Mouse (Mus musculus): ENCODE data around the gene Plxnc1. TPM values are rescaled to one million over a fixed set of nuclear protein-coding genes. Genes with fewer than 3 reads are reported as not detected.
A peak's percentile ranks its signal among the peaks of the same experiment; 100 is the strongest.

Gene Plxnc1
- total RNA-seq, 2 experiments from 2014 or later, result 58.4 to 67.3 TPM

- intact Hi-C loops (cut with DNase I), result no loop called here
- no peak for DNase-seq
Observed at GRCm38 (mm10) chr10:94793914-94794313, 150.7 kb downstream of the Plxnc1 start.

GRCm38 (mm10) chr10:94789205-94789604 is 155.4 kb downstream of the Plxnc1 start:
- no peak for DNase-seq
- intact Hi-C loops (cut with DNase I), result no loop called here

GRCm38 (mm10) chr10:94780618-94781262 is 163.9 kb downstream of the Plxnc1 start:
- intact Hi-C loops (cut with DNase I), result no loop called here
- DNase-seq, result no peak

DNA sequence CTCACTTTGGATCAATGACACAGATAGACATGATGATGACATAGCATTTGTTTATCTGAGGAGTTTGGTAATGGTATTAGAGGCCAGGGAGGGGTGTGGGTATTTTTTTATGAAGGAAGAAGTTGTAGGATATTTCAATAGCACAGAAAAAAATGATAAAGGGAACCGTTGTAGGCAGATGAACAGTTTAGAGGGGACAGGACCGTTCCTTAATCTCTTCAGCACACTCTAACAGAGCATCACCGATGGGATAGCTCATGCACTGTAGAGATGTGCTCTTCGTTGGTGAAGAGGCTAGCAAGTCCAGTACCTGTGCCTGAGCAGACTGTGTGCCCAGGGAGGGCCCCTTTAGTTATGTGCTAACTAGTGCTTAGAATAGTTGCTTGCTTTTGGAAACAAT is 165.3 kb downstream of the Plxnc1 start:
- no peak for DNase-seq
- intact Hi-C loops (cut with DNase I), result no loop called here

DNA sequence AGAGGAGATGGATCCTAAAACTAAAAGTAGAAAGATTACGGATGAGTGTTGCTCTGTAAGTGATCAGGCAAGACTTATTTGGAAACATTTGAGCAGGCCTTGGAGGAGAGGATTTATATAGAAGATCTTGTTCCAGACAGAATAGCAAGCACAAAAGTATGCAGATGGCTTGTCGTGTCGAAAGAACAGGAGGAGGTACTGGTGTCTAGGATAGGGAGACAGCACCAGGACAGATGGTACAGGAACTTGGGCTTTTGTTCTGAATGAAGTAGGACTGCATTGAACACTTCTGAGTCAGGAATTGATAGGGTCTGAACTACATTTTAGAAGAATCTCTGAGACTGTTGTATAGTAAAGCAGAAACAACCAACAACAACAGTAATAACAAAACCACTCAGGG is 167.1 kb downstream of the Plxnc1 start:
- DNase-seq, result no peak

DNA sequence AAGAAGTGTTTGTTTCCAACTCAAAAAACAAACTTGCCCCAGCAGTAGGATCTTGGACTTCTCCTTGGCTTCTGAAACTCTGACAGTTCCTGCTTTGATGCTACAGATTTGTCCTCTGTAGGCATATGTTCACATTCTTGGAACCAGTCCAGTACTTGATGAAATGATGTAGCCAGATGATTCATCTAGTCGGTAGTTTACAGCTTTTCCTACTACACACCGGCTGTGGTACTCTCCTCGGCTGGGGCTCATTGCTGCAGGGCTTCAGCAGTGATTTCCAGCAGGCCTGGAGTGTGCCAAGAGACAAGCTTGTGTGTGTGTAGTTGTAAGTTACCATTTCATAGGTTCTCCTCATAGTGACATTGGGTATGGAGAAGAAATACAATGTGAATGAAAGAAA is 173.1 kb downstream of the Plxnc1 start:
- intact Hi-C loops (cut with DNase I), result no loop called here
- DNase-seq, result no peak

More for the DNA sequence above, 167.1 kb downstream of the Plxnc1 start:
- intact Hi-C loops (cut with DNase I), result no loop called here

GRCm38 (mm10) chr10:94747011-94747410 is 197.6 kb downstream of the Plxnc1 start:
- DNase-seq, result peak; percentile 6
- intact Hi-C loops (cut with DNase I), result no loop called here

DNA sequence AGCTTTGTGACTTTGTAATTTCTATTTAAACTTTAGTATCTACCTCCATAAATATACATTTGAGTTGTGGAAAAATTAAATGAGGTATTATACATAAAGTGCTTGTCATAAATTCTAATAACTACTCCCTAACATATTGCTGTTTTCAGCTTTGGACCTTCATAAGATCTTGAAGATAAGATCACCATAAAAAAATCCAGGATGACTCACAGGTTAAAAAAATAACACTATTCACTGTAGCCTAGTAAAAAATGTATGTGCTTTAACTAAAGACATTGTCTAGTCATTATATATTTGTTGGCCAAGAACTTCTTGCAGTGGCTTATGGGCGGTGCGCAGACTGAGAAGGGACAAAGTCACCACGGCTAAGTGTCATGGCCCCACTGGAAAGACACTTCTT is 203.2 kb downstream of the Plxnc1 start:
- intact Hi-C loops (cut with DNase I), result no loop called here
- no peak for DNase-seq
